Mouse (Mus musculus): ENCODE data around the gene Pde1b.

- TF ChIP-seq POLR2A (IDR thresholded peaks at IDR 0.05; ENCODE audit: low read depth, low read length) (peak; percentile 29; the same call in 1 of the 2 replicates), CTCF (IDR thresholded peaks at IDR 0.05; ENCODE audit: extremely low read depth, insufficient read length, insufficient replicate concordance, low read depth, low read length) (no peak)
These were observed 11.3 kb downstream of the Pde1b start for GRCm38 (mm10) chr15:103514119-103514518.

Measured in small intestine, adult 2 months (tissue).